11 mouse cellular contexts compared by ENCODE assay signal in genomic region chr3:27209707-27210106, GRCm38 (mm10). TPM values are rescaled to one million over a fixed set of nuclear protein-coding genes. Genes with fewer than 3 reads are reported as not detected.
DNase-seq lines count a peak whose midpoint lies in the region; ATAC-seq lines count a peak whose summit lies in the region.
"Had no signal": no experiment of that assay in that cellular context is flagged by ENCODE, and none has a peak within 500 bp of the region (broad histone marks: within the 10 kb centered on the region; RNA-seq: fewer than 3 reads in every experiment).

No protein-coding gene starts in this region.

- DNase-seq in gastrocnemius, adult 18-20 months (ENCODE audit: low spot score), result peak; percentile 46
- DNase-seq in gastrocnemius, postnatal 10 days, result no peak
- DNase-seq in 3T3-L1 (ENCODE audit: low read depth, low spot score), result peak; percentile 94
- DNase-seq in adrenal gland, postnatal 36 days, result peak; percentile 53 to 63
- peak; percentile 48 to 53 for DNase-seq in left cerebral cortex, postnatal 14 days (ENCODE audit: low spot score in 2 of 2)
- DNase-seq in thymus, postnatal 10 days (ENCODE audit: low spot score in 2 of 2), result no peak
- DNase-seq in ovary, postnatal 36 days (ENCODE audit: low spot score), result no peak
- DNase-seq: kidney, postnatal 10 days; thymus, adult 18-20 months had no signal

- no peaks in the 10 kb centered on the region for H3K36me3 ChIP-seq in hindbrain, embryonic 16.5 days (ENCODE audit: control insufficient read depth, insufficient read depth, low read length)

- no peak overlapping the region for H3K27ac ChIP-seq in hindbrain, embryonic 16.5 days (ENCODE audit: low read depth, low read length)
- H3K27ac ChIP-seq: heart, embryonic 10.5 days had no signal

- H3K9me3 ChIP-seq in hindbrain, embryonic 16.5 days (ENCODE audit: control insufficient read depth, low read length), result no peaks in the 10 kb centered on the region
- H3K9me3 ChIP-seq: heart, embryonic 10.5 days had no signal

- H3K27me3 ChIP-seq in hindbrain, embryonic 16.5 days (replicated peaks; ENCODE audit: control insufficient read depth, insufficient read depth, low read length), result no peaks in the 10 kb centered on the region

- H3K4me3 ChIP-seq in hindbrain, embryonic 16.5 days (ENCODE audit: low read length), result no peak overlapping the region
- H3K4me3 ChIP-seq: heart, embryonic 10.5 days had no signal

- H3K4me1 ChIP-seq in hindbrain, embryonic 16.5 days (ENCODE audit: control insufficient read depth, insufficient read depth, low read depth, low read length), result no peaks in the 10 kb centered on the region

- 92% methylated on average over 9 of the region's 9 CpGs for WGBS in hindbrain, embryonic 16.5 days

- H3K4me2 ChIP-seq in hindbrain, embryonic 16.5 days (ENCODE audit: low read length), result no peak overlapping the region

- ATAC-seq in hindbrain, embryonic 16.5 days, result no peak; the same call in 1 of the 2 replicates

- no peak overlapping the region for H3K9ac ChIP-seq in hindbrain, embryonic 16.5 days (ENCODE audit: low read depth, low read length)

- intact Hi-C loops in left cerebral cortex, postnatal 14 days (cut with DNase I), result no loop called here

RNA-seq across cellular contexts. Expression of gene Nceh1, which starts 26.9 kb away (rescaled TPM):
- 10 to 100 TPM; 17.8 to 20.0 TPM for total RNA-seq in gastrocnemius, adult 18-20 months (2021)
- 10 to 100 TPM; 10.7 to 13.6 TPM for total RNA-seq in gastrocnemius, postnatal 10 days (2021)
- total RNA-seq in adrenal gland, postnatal 36 days (2021), result 100 to 1,000 TPM in 1 of 2 experiments, 10 to 100 TPM in 1; 91.9 to 225 TPM
- 100 to 1,000 TPM; 119 to 121 TPM for total RNA-seq in left cerebral cortex, postnatal 14 days (2021)
- polyA plus RNA-seq in hindbrain, embryonic 16.5 days (2015; fragmentation: Nextera tagmentation; extraction: Ambion mirVana), result 18.6 and 25.1 TPM in 2 replicates

RNA-seq across cellular contexts. Expression of gene Ect2, which starts 56.0 kb away (rescaled TPM):
- total RNA-seq in gastrocnemius, adult 18-20 months (2021), result under 1 TPM in 1 of 2 experiments, not detected in 1; 0.07 TPM
- total RNA-seq in gastrocnemius, postnatal 10 days (2021), result 1 to 10 TPM; 6.1 to 9.3 TPM
- total RNA-seq in adrenal gland, postnatal 36 days (2021), result 1 to 10 TPM; 6.2 to 7.5 TPM
- total RNA-seq in left cerebral cortex, postnatal 14 days (2021), result 1 to 10 TPM; 1.1 to 1.4 TPM
- 10.5 and 12.1 TPM in 2 replicates for polyA plus RNA-seq in hindbrain, embryonic 16.5 days (2015; fragmentation: Nextera tagmentation; extraction: Ambion mirVana)

Comparison
In these comparisons a context has a peak if more than half of its experiments do, and no peak if none do; other contexts are left out.
1. DNase-seq: peak in gastrocnemius, adult 18-20 months (single experiment), 3T3-L1 (single experiment), adrenal gland, postnatal 36 days (2 of 2) and left cerebral cortex, postnatal 14 days (2 of 2); none in gastrocnemius, postnatal 10 days (single experiment), thymus, postnatal 10 days (0 of 2) and ovary, postnatal 36 days (single experiment).
2. RNA of gene Nceh1, which starts 26.9 kb away (total RNA-seq): 91.9 to 225 TPM in adrenal gland, postnatal 36 days and 119 to 121 TPM in left cerebral cortex, postnatal 14 days; 17.8 to 20.0 TPM in gastrocnemius, adult 18-20 months and 10.7 to 13.6 TPM in gastrocnemius, postnatal 10 days; every median in the first group is over 4 times any median in the second.